Mouse (Mus musculus): ENCODE data around the gene BC016579.

DNA sequence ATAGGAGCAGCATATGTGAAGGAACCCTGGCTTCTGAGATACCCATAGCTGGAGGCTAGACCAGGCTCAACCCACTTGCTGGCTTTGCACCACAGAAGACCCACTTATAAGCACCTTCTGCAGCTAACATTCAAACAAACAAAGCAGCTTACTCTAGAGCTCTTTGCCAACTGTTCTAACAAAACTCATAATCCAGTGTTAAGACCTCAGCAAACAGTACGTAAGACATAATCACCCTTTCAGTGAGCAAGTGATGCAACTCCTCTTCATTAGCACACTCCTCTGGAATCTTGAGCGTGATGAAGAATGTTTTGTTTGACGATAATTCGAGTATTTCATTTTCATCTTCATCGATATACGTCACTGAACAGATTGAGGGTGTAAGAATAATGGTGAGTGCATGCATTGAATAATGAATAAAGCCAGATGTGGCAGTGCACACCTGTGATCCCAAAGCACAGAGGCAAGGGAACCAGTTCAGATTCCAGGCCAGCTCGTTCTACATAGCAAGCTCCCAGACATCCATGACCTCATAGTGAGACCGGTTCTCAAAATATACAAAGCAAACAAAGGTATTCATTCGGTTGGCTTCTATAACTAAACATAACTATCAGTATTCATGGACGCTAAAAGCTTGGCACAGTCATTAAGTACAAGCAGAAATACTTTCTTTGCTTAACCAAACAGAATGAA is 13.7 kb downstream of the BC016579 start:
- TF ChIP-seq CTCF (IDR thresholded peaks at IDR 0.05; ENCODE audit: insufficient read depth, low read depth, low read length) (no peak), POLR2A (IDR thresholded peaks at IDR 0.05; ENCODE audit: insufficient read depth, low read depth, low read length) (no peak)

Data from olfactory bulb, adult 2 months (tissue).